Mouse (Mus musculus) cortical plate, adult 2 months (tissue): ENCODE results near the gene Nt5e.

Source experiments
- CTCF ChIP-seq: fragments of 200-500 bp; IDR thresholded peaks from 2 replicates; pipeline ENCODE4 v1.5.1; 2011; ENCODE audit warnings: mild to moderate bottlenecking, control low read depth, low read length; ENCODE audit not compliant: insufficient read depth; ENCODE audit errors: extremely low read depth
- POLR2A ChIP-seq: fragments of 200-500 bp; IDR thresholded peaks from 2 replicates; pipeline ENCODE4 v1.6.1; 2011; ENCODE audit warnings: mild to moderate bottlenecking, low read length, control low read depth; ENCODE audit not compliant: insufficient read depth; ENCODE audit errors: extremely low read depth

GRCm38 (mm10) chr9:88296321-88296720 is 30.7 kb upstream of the Nt5e start:
- TF ChIP-seq POLR2A (no peak), CTCF (no peak)
